Mouse (Mus musculus): ENCODE results near the gene Baz2b. TPM values are rescaled to one million over a fixed set of nuclear protein-coding genes. Genes with fewer than 3 reads are reported as not detected.

Gene Baz2b
- polyA plus RNA-seq, 1 experiment from 2014 or later: 34.0 TPM

DNA sequence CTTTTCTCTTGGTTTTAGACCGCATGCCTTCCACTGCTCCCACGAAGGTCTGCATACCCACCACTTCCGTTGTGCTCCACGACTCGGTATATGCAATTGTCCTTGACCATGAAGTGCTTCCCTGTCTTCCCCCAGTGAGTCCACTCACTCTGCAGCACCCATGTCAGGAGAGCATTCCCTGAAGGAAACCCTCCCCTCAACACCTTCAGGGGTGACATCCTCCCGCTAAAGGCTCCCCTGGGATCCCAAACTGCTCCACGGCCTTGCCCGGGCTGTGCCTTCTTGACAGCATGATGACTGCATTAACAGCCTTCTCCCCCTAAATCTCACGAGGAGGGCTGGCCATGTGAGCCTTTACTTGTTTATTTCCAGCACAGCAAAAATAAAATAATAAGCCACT is 301.6 kb downstream of the Baz2b start:
- H3K9ac ChIP-seq (ENCODE audit: low read length): no peak overlapping the region
- no peaks in the 10 kb centered on the region for H3K9me3 ChIP-seq (ENCODE audit: control insufficient read depth, low read length)
- no peak overlapping the region for H3K27ac ChIP-seq (replicated peaks)
- peaks cover 14% of the 10 kb centered on the region for H3K36me3 ChIP-seq (ENCODE audit: control insufficient read depth, insufficient read depth, low read length)
- H3K4me1 ChIP-seq (replicated peaks; ENCODE audit: control insufficient read depth, insufficient read depth): no peaks in the 10 kb centered on the region
- no peak overlapping the region for H3K4me2 ChIP-seq (replicated peaks; ENCODE audit: low read depth)
- DNase-seq (ENCODE audit: low spot score) (no peak), ATAC-seq (ENCODE audit: low FRiP score, low TSS enrichment) (no peak)
- H3K4me3 ChIP-seq (ENCODE audit: low read depth, low read length): no peak overlapping the region
- TF ChIP-seq CTCF (IDR thresholded peaks at IDR 0.05; ENCODE audit: low read depth): no peak
- TF ChIP-seq EP300 (optimal IDR thresholded peaks at IDR 0.05): no peak
- WGBS: 89% methylated on average over 9 of the region's 9 CpGs
- no peaks in the 10 kb centered on the region for H3K27me3 ChIP-seq (ENCODE audit: control insufficient read depth, insufficient read depth, low read length)

DNA sequence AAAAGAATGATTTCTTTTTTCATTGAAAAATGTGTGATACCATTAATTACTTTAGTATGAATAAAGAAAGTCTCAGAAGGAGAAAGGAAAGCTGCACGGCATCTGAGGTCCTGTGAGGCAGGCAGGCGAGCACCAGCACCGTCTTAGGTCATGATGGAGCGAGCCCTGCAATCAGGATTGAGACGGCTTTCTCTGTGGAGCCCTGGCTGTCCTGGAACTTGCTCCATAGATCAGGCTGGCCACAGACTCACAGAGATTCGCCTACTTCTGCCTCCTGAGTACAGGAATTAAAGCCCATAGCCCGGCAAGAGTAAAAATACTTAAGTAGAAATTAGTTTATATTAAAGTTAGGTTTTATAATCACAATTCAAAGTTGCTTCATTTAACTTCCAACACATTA is 305.6 kb downstream of the Baz2b start:
- Histone ChIP-seq H3K36me3 (ENCODE audit: control insufficient read depth, insufficient read depth, low read length) (peaks cover 13% of the 10 kb centered on the region), H3K4me1 (replicated peaks; ENCODE audit: control insufficient read depth, insufficient read depth) (no peaks in the 10 kb centered on the region), H3K4me2 (replicated peaks; ENCODE audit: low read depth) (no peak overlapping the region), H3K9me3 (ENCODE audit: control insufficient read depth, low read length) (no peaks in the 10 kb centered on the region), H3K4me3 (ENCODE audit: low read depth, low read length) (no peak overlapping the region), H3K27ac (replicated peaks) (no peak overlapping the region), H3K9ac (ENCODE audit: low read length) (no peak overlapping the region), H3K27me3 (ENCODE audit: control insufficient read depth, insufficient read depth, low read length) (no peaks in the 10 kb centered on the region)
- no peak for ATAC-seq (ENCODE audit: low FRiP score, low TSS enrichment)
- DNase-seq (ENCODE audit: low spot score): no peak
- 85% methylated on average over 7 of the region's 7 CpGs for WGBS
- no peak for TF ChIP-seq EP300 (optimal IDR thresholded peaks at IDR 0.05)
- no peak for TF ChIP-seq CTCF (IDR thresholded peaks at IDR 0.05; ENCODE audit: low read depth)

DNA sequence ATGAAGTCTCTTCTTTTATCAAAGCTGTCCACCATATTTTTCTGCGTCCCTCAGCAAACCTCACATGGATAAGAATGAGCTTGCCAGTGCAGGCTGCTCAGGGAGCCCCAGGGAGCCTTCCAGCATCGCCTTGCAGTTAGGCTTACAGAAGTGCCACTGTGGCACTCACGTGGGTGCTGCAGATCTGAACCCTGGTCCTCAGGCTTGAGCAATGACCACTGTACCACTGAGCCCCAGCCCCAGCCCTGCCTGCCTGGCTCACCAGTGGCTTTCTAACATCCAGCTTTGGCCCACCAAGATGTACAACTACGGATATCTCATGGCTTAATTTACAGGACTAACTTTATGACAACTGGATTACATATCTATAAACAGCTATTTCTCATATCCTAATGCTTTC is 311.0 kb downstream of the Baz2b start:
- no peaks in the 10 kb centered on the region for H3K9me3 ChIP-seq (ENCODE audit: control insufficient read depth, low read length)
- no peak for ATAC-seq (ENCODE audit: low FRiP score, low TSS enrichment)
- H3K27ac ChIP-seq (replicated peaks): no peak overlapping the region
- H3K4me1 ChIP-seq (replicated peaks; ENCODE audit: control insufficient read depth, insufficient read depth): no peaks in the 10 kb centered on the region
- H3K4me2 ChIP-seq (replicated peaks; ENCODE audit: low read depth): no peak overlapping the region
- DNase-seq (ENCODE audit: low spot score): no peak
- 81% methylated on average over 4 of the region's 4 CpGs for WGBS
- H3K9ac ChIP-seq (ENCODE audit: low read length): no peak overlapping the region
- TF ChIP-seq EP300 (optimal IDR thresholded peaks at IDR 0.05) (no peak), CTCF (IDR thresholded peaks at IDR 0.05; ENCODE audit: low read depth) (no peak)
- no peaks in the 10 kb centered on the region for H3K27me3 ChIP-seq (ENCODE audit: control insufficient read depth, insufficient read depth, low read length)
- no peak overlapping the region for H3K4me3 ChIP-seq (ENCODE audit: low read depth, low read length)
- peaks cover 7% of the 10 kb centered on the region for H3K36me3 ChIP-seq (ENCODE audit: control insufficient read depth, insufficient read depth, low read length)

DNA sequence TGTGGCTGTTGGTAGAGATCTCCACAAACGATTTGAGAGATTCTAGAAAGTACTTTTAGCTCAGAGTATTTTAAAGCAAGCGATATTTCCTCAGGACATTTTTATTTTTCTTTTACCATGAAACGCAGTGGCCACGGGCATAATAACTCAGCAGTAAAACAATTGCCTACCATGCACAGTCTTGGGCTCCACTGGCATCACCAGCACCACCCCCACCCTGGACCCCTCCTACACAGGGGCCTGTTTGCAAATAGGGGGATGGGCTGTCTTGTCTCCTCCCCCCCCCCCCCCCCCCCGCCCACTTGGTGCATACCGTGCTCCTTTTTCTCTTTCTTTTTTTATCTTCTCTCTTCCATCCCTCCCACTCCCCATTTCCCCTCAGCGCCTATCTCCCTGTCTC is 311.5 kb downstream of the Baz2b start:
- 93% methylated on average over 5 of the region's 7 CpGs for WGBS
- H3K4me1 ChIP-seq (replicated peaks; ENCODE audit: control insufficient read depth, insufficient read depth): no peaks in the 10 kb centered on the region
- H3K27ac ChIP-seq (replicated peaks): no peak overlapping the region
- H3K4me3 ChIP-seq (ENCODE audit: low read depth, low read length): no peak overlapping the region
- no peaks in the 10 kb centered on the region for H3K9me3 ChIP-seq (ENCODE audit: control insufficient read depth, low read length)
- no peak overlapping the region for H3K4me2 ChIP-seq (replicated peaks; ENCODE audit: low read depth)
- TF ChIP-seq EP300 (optimal IDR thresholded peaks at IDR 0.05) (no peak), CTCF (IDR thresholded peaks at IDR 0.05; ENCODE audit: low read depth) (no peak)
- no peak overlapping the region for H3K9ac ChIP-seq (ENCODE audit: low read length)
- DNase-seq (ENCODE audit: low spot score) (no peak), ATAC-seq (ENCODE audit: low FRiP score, low TSS enrichment) (no peak)
- H3K36me3 ChIP-seq (ENCODE audit: control insufficient read depth, insufficient read depth, low read length): peaks cover 7% of the 10 kb centered on the region
- H3K27me3 ChIP-seq (ENCODE audit: control insufficient read depth, insufficient read depth, low read length): no peaks in the 10 kb centered on the region

DNA sequence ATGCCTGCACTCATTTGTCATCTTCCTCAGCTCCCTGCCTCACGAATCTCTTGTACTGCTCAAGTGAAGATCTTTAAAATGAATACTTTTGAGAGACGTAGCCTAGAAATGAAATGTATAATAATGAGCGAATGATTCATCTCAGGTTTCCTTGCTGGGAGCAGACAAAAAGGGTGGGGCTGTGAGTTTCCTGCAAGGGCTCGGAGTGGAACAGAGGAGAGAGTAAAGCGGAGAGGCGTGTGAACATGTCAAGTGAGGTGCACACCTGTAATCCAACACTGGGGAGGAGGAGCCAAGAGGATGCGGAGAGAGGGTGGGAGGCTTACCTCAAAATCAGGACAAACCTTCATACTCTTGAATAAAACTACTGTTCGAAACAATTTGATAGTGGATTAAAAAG is 312.8 kb downstream of the Baz2b start:
- ATAC-seq (ENCODE audit: low FRiP score, low TSS enrichment): peak; percentile 85
- Histone ChIP-seq H3K4me1 (replicated peaks; ENCODE audit: control insufficient read depth, insufficient read depth) (no peaks in the 10 kb centered on the region), H3K4me3 (ENCODE audit: low read depth, low read length) (no peak overlapping the region), H3K36me3 (ENCODE audit: control insufficient read depth, insufficient read depth, low read length) (peaks cover 4% of the 10 kb centered on the region; the same call in 1 of the 2 replicates), H3K9ac (ENCODE audit: low read length) (no peak overlapping the region), H3K4me2 (replicated peaks; ENCODE audit: low read depth) (no peak overlapping the region), H3K27me3 (ENCODE audit: control insufficient read depth, insufficient read depth, low read length) (no peaks in the 10 kb centered on the region), H3K9me3 (ENCODE audit: control insufficient read depth, low read length) (no peaks in the 10 kb centered on the region), H3K27ac (replicated peaks) (0 out of 2 replicates have a peak overlapping the region, but pooled peaks have one; percentile 49)
- 42% methylated on average over 8 of the region's 8 CpGs for WGBS
- DNase-seq (ENCODE audit: low spot score): peak; percentile 46
- TF ChIP-seq EP300 (optimal IDR thresholded peaks at IDR 0.05) (no peak), CTCF (IDR thresholded peaks at IDR 0.05; ENCODE audit: low read depth) (no peak)

DNA sequence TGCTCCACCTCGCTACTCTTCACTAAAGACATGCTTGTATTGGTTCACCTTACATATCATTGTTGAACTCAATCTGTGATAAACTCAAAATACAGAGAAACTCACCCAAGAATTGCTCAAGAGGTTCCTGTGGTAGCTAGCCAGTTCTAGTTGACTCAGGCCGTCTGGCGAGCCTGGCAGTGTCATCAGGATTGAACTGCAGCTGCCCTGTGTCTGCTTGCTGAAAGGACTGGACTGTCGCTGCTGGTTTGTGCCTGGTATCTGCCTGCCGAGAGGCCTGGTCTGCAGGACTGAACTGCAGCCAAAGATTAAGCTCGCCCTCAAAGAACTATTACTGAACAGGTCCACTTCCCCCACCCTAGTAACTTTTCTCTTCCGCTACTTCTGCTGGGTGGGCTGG is 313.2 kb downstream of the Baz2b start:
- no peaks in the 10 kb centered on the region for H3K4me1 ChIP-seq (replicated peaks; ENCODE audit: control insufficient read depth, insufficient read depth)
- no peak overlapping the region for H3K9ac ChIP-seq (ENCODE audit: low read length)
- H3K4me3 ChIP-seq (ENCODE audit: low read depth, low read length): no peak overlapping the region
- H3K27ac ChIP-seq (replicated peaks): 0 out of 2 replicates have a peak overlapping the region, but pooled peaks have one; percentile 49
- H3K9me3 ChIP-seq (ENCODE audit: control insufficient read depth, low read length): no peaks in the 10 kb centered on the region
- peak; percentile 45; the same call in 1 of the 2 replicates for ATAC-seq (ENCODE audit: low FRiP score, low TSS enrichment)
- DNase-seq (ENCODE audit: low spot score): peak; percentile 26
- TF ChIP-seq CTCF (IDR thresholded peaks at IDR 0.05; ENCODE audit: low read depth) (no peak), EP300 (optimal IDR thresholded peaks at IDR 0.05) (no peak)
- no peak overlapping the region for H3K4me2 ChIP-seq (replicated peaks; ENCODE audit: low read depth)
- H3K27me3 ChIP-seq (ENCODE audit: control insufficient read depth, insufficient read depth, low read length): no peaks in the 10 kb centered on the region
- 44% methylated on average over 7 of the region's 7 CpGs for WGBS
- no peaks in the 10 kb centered on the region; the same call in 1 of the 2 replicates for H3K36me3 ChIP-seq (ENCODE audit: control insufficient read depth, insufficient read depth, low read length)
